Mouse (Mus musculus) MEL (cell line): Measurements from ENCODE around the gene Klb. TPM values are rescaled to one million over a fixed set of nuclear protein-coding genes. Genes with fewer than 3 reads are reported as not detected.
A peak's percentile ranks its signal among the peaks of the same experiment; 100 is the strongest.

Source experiments
- DNase-seq: peaks from one replicate; pipeline ENCODE4 v3.0.0; 2011; ENCODE audit warnings: low read depth, low spot score
- H3K27ac ChIP-seq: 2 replicates; pipeline ENCODE4 v1.5.1; 2012; ENCODE audit warnings: low read depth, mild to moderate bottlenecking, control low read depth, low read length, moderate library complexity; ENCODE audit not compliant: control insufficient read depth
- H3K27me3 ChIP-seq, 2 experiments: fragments of 150-350 bp in 1 of 2; sonication (generic) in 1 of 2; 2 replicates each; pipeline ENCODE4 v1.6.1; 2012; ENCODE audit warnings: low read length in 2 of 2, mild to moderate bottlenecking in 2 of 2, improper control_type of control experiment in 1 of 2, moderate library complexity in 1 of 2; ENCODE audit not compliant: insufficient read depth in 2 of 2, control insufficient read depth in 1 of 2
- H3K36me3 ChIP-seq, 2 experiments: 2 replicates each; pipeline ENCODE4 v1.6.1; 2012 to 2014; ENCODE audit warnings: low read length in 2 of 2, improper control_type of control experiment in 1 of 2, inconsistent platforms in 1 of 2, mild to moderate bottlenecking in 1 of 2; ENCODE audit not compliant: insufficient read depth in 2 of 2, control insufficient read depth in 1 of 2
- H3K4me1 ChIP-seq, 2 experiments: fragments of 150-350 bp in 1 of 2; sonication (generic) in 1 of 2; 2 replicates each; pipeline ENCODE4 v1.6.1; 2012; ENCODE audit warnings: low read length in 2 of 2, improper control_type of control experiment in 1 of 2, mild to moderate bottlenecking in 1 of 2; ENCODE audit not compliant: insufficient read depth in 2 of 2, control insufficient read depth in 1 of 2
- H3K4me3 ChIP-seq, 2 experiments: fragments of 150-350 bp in 1 of 2; sonication (generic) in 1 of 2; 2 replicates each; pipeline ENCODE4 v1.5.1; 2012; ENCODE audit warnings: low read depth in 2 of 2, low read length in 2 of 2, mild to moderate bottlenecking in 2 of 2, moderate library complexity in 2 of 2, control low read depth in 1 of 2, improper control_type of control experiment in 1 of 2; ENCODE audit not compliant: control insufficient read depth in 1 of 2, insufficient read depth in 1 of 2
- H3K79me2 ChIP-seq: 2 replicates; pipeline ENCODE4 v1.6.1; 2012; ENCODE audit warnings: mild to moderate bottlenecking, low read length, moderate library complexity; ENCODE audit not compliant: control insufficient read depth, poor library complexity, insufficient read depth
- H3K9ac ChIP-seq: 2 replicates; pipeline ENCODE4 v1.6.1; 2012; ENCODE audit warnings: low read depth, mild to moderate bottlenecking, control low read depth, low read length, moderate library complexity; ENCODE audit not compliant: control insufficient read depth, poor library complexity, severe bottlenecking
- H3K9me3 ChIP-seq: fragments of 150-350 bp; sonication (generic); replicated peaks from 2 replicates; pipeline ENCODE4 v1.6.1; 2012; ENCODE audit warnings: mild to moderate bottlenecking, low read length, improper control_type of control experiment, moderate library complexity; ENCODE audit not compliant: insufficient read depth
- BHLHE40 ChIP-seq: IDR thresholded peaks from 2 replicates; pipeline ENCODE4 v1.6.1; 2012; ENCODE audit warnings: low read depth, mild to moderate bottlenecking, inconsistent platforms, low read length, improper control_type of control experiment, borderline replicate concordance
- CHD1 ChIP-seq: IDR thresholded peaks from 2 replicates; pipeline ENCODE4 v1.6.1; 2012; ENCODE audit warnings: low read depth, mild to moderate bottlenecking, inconsistent platforms, low read length, improper control_type of control experiment
- CTCF ChIP-seq, 3 experiments: IDR thresholded peaks in 2 of 3; conservative IDR thresholded peaks in 1 of 3; 2 replicates each; pipeline ENCODE4 v1.5.1; 2011 to 2012; ENCODE audit warnings: low read length in 3 of 3, low read depth in 2 of 3, mild to moderate bottlenecking in 2 of 3, improper control_type of control experiment in 1 of 3, inconsistent platforms in 1 of 3, mixed read lengths in 1 of 3, moderate library complexity in 1 of 3; ENCODE audit not compliant: control insufficient read depth in 1 of 3, insufficient read depth in 1 of 3, poor library complexity in 1 of 3, severe bottlenecking in 1 of 3
- E2F4 ChIP-seq: IDR thresholded peaks from 2 replicates; pipeline ENCODE4 v1.6.1; 2011; ENCODE audit warnings: low read depth, low read length, improper control_type of control experiment, borderline replicate concordance
- ELF1 ChIP-seq: IDR thresholded peaks from 2 replicates; pipeline ENCODE4 v1.6.1; 2014; ENCODE audit warnings: low read depth, mild to moderate bottlenecking, inconsistent platforms, low read length, improper control_type of control experiment, moderate library complexity
- ETS1 ChIP-seq: IDR thresholded peaks from 2 replicates; pipeline ENCODE4 v1.6.1; 2012; ENCODE audit warnings: low read depth, mild to moderate bottlenecking, inconsistent platforms, low read length, improper control_type of control experiment, moderate library complexity
- GATA1 ChIP-seq: IDR thresholded peaks from 2 replicates; pipeline ENCODE4 v1.6.1; 2011; ENCODE audit warnings: low read depth, low read length, improper control_type of control experiment
- HCFC1 ChIP-seq: IDR thresholded peaks from 2 replicates; pipeline ENCODE4 v1.6.1; 2012; ENCODE audit warnings: low read depth, mild to moderate bottlenecking, inconsistent platforms, low read length, improper control_type of control experiment, moderate library complexity
- JUND ChIP-seq: IDR thresholded peaks from 2 replicates; pipeline ENCODE4 v1.6.1; 2011; ENCODE audit warnings: low read depth, mild to moderate bottlenecking, improper control_type of control experiment, low read length
- MAFK ChIP-seq: IDR thresholded peaks from 2 replicates; pipeline ENCODE4 v1.6.1; 2011; ENCODE audit warnings: low read depth, mild to moderate bottlenecking, low read length, improper control_type of control experiment, borderline replicate concordance
- MAX ChIP-seq: IDR thresholded peaks from 2 replicates; pipeline ENCODE4 v1.6.1; 2011; ENCODE audit warnings: low read length, improper control_type of control experiment
- MEF2A ChIP-seq: IDR thresholded peaks from 2 replicates; pipeline ENCODE4 v1.6.1; 2014; ENCODE audit warnings: low read depth, mild to moderate bottlenecking, inconsistent platforms, low read length, improper control_type of control experiment; ENCODE audit not compliant: poor library complexity, insufficient replicate concordance, severe bottlenecking; ENCODE audit errors: extremely low read depth
- MXI1 ChIP-seq: IDR thresholded peaks from 2 replicates; pipeline ENCODE4 v1.6.1; 2011; ENCODE audit warnings: mild to moderate bottlenecking, low read depth, low read length, improper control_type of control experiment
- MYC ChIP-seq: IDR thresholded peaks from 2 replicates; pipeline ENCODE4 v1.6.1; 2011; ENCODE audit warnings: low read depth, mild to moderate bottlenecking, low read length, improper control_type of control experiment, moderate library complexity
- RAD21 ChIP-seq: IDR thresholded peaks from 2 replicates; pipeline ENCODE4 v1.6.1; 2011; ENCODE audit warnings: mild to moderate bottlenecking, low read depth, low read length, improper control_type of control experiment
- RCOR1 ChIP-seq: IDR thresholded peaks from 2 replicates; pipeline ENCODE4 v1.6.1; 2012; ENCODE audit warnings: low read depth, mild to moderate bottlenecking, inconsistent platforms, low read length, improper control_type of control experiment
- SIN3A ChIP-seq: IDR thresholded peaks from 2 replicates; pipeline ENCODE4 v1.6.1; 2012; ENCODE audit warnings: low read length, improper control_type of control experiment, inconsistent platforms
- SMC3 ChIP-seq: IDR thresholded peaks from 2 replicates; pipeline ENCODE4 v1.6.1; 2011; ENCODE audit warnings: low read depth, low read length, improper control_type of control experiment
- TAL1 ChIP-seq: IDR thresholded peaks from 2 replicates; pipeline ENCODE4 v1.6.1; 2012; ENCODE audit warnings: mild to moderate bottlenecking, inconsistent platforms, low read length, moderate library complexity, mixed read lengths
- TCF12 ChIP-seq: IDR thresholded peaks from 2 replicates; pipeline ENCODE4 v1.6.1; 2014; ENCODE audit warnings: low read depth, mild to moderate bottlenecking, inconsistent platforms, low read length, improper control_type of control experiment, moderate library complexity
- ZC3H11A ChIP-seq: IDR thresholded peaks from 2 replicates; pipeline ENCODE4 v1.6.1; 2012; ENCODE audit warnings: low read depth, mild to moderate bottlenecking, inconsistent platforms, low read length, improper control_type of control experiment
- ZMIZ1 ChIP-seq: IDR thresholded peaks from 2 replicates; pipeline ENCODE4 v1.6.1; 2012; ENCODE audit warnings: low read depth, mild to moderate bottlenecking, inconsistent platforms, low read length, improper control_type of control experiment, moderate library complexity
- ZNF384 ChIP-seq: IDR thresholded peaks from 2 replicates; pipeline ENCODE4 v1.6.1; 2012; ENCODE audit warnings: low read depth, mild to moderate bottlenecking, inconsistent platforms, low read length, improper control_type of control experiment
- polyA plus RNA-seq, 2 experiments: library from polyadenylated mRNA; stranded (reverse) in 1 of 2; unstranded in 1 of 2; fragments of >175 nt in 1 of 2; fragments of >200 nt in 1 of 2; gene quantifications; 2 replicates each; pipeline versions ENCODE4 v1.2.1 to v1.2.4; 2012; ENCODE audit warnings: low replicate concordance in 2 of 2, low read depth in 1 of 2; ENCODE audit not compliant: insufficient read length in 2 of 2, insufficient read depth in 1 of 2, missing spikeins in 1 of 2
- total RNA-seq: library from RNA; depleted of rRNA; stranded (reverse); fragments of 300-350 nt; gene quantifications from 2 replicates; pipeline ENCODE4 v1.2.3, GENCODE M21; 2012

Gene Klb
- total and polyA plus RNA-seq, 3 experiments: 0.04 TPM; not detected in 2

- Histone ChIP-seq H3K4me1 (no peaks in the 10 kb centered on the region), H3K79me2 (no peaks in the 10 kb centered on the region), H3K36me3 (peaks cover 0 to 3% of the 10 kb centered on the region in 2 experiments; a peak in 3 of 4 replicates), H3K27ac (no peak overlapping the region), H3K27me3 (no peaks in the 10 kb centered on the region), H3K9ac (no peak overlapping the region), H3K9me3 (no peaks in the 10 kb centered on the region), H3K4me3 (no peak overlapping the region)
- TF ChIP-seq BHLHE40: peak; percentile 24; the same call in 1 of the 2 replicates
- TF ChIP-seq MXI1: peak; percentile 34; the same call in 1 of the 2 replicates
- peak; percentile 14; the same call in 1 of the 2 replicates for TF ChIP-seq MAX
- TF ChIP-seq ZNF384: peak; percentile 47; the same call in 1 of the 2 replicates
- no peak for TF ChIP-seq CHD1
- peak; percentile 84 for TF ChIP-seq ZC3H11A
- TF ChIP-seq SIN3A: peak; percentile 62; the same call in 1 of the 2 replicates
- peak; percentile 94 for TF ChIP-seq RAD21
- no peak for TF ChIP-seq TCF12
- TF ChIP-seq HCFC1: peak; percentile 42; the same call in 1 of the 2 replicates
- TF ChIP-seq RCOR1: no peak
- peak in 2 of 3 experiments; percentile 72 to 93 for TF ChIP-seq CTCF (IDR thresholded peaks at IDR 0.05 in 2 of 3, conservative IDR thresholded peaks at IDR 0.05 in 1 of 3; ENCODE audit: control insufficient read depth in 1 of 3, insufficient read depth in 1 of 3, low read depth in 2 of 3, low read length in 3 of 3, poor library complexity in 1 of 3, severe bottlenecking in 1 of 3)
- 0 out of 2 replicates have a peak, but pooled peaks have one; percentile 30 for TF ChIP-seq ELF1
- TF ChIP-seq ETS1: peak; percentile 26; the same call in 1 of the 2 replicates
- TF ChIP-seq JUND: 0 out of 2 replicates have a peak, but pooled peaks have one; percentile 15
- TF ChIP-seq GATA1: 0 out of 2 replicates have a peak, but pooled peaks have one; percentile 21
- TF ChIP-seq MAFK: no peak
- TF ChIP-seq ZMIZ1: no peak
- TF ChIP-seq MEF2A: no peak
- TF ChIP-seq E2F4: peak; percentile 44; the same call in 1 of the 2 replicates
- peak; percentile 91 for TF ChIP-seq SMC3
- 0 out of 2 replicates have a peak, but pooled peaks have one; percentile 42 for TF ChIP-seq MYC
- TF ChIP-seq TAL1: no peak
- DNase-seq: peak; percentile 86
These were observed 53.3 kb downstream of the Klb start for GRCm38 (mm10) chr5:65401251-65401994.
